Mouse (Mus musculus) lung, adult 2 months (tissue): ENCODE data around the gene Col5a1. TPM values are rescaled to one million over a fixed set of nuclear protein-coding genes. Genes with fewer than 3 reads are reported as not detected.

ENCODE experiments used
- DNase-seq: peaks from one replicate; pipeline ENCODE4 v3.0.0; 2022
- H3K4me1 ChIP-seq: fragments of 200-500 bp; 2 replicates; pipeline ENCODE4 v1.6.1; 2011; ENCODE audit warnings: low read length; ENCODE audit not compliant: control insufficient read depth, insufficient read depth
- H3K4me3 ChIP-seq: fragments of 200-500 bp; replicated peaks from 2 replicates; pipeline ENCODE3; 2011; ENCODE audit warnings: low read depth, mild to moderate bottlenecking, control low read depth, low read length; ENCODE audit errors: extremely low read depth
- CTCF ChIP-seq: fragments of 200-500 bp; IDR thresholded peaks from 2 replicates; pipeline ENCODE4 v1.5.1; 2011; ENCODE audit warnings: mild to moderate bottlenecking, low read length, control low read depth; ENCODE audit not compliant: insufficient read depth
- POLR2A ChIP-seq: fragments of 200-500 bp; IDR thresholded peaks from 2 replicates; pipeline ENCODE4 v1.6.1; 2011; ENCODE audit warnings: low read depth, mild to moderate bottlenecking, control low read depth, low read length, borderline replicate concordance; ENCODE audit errors: extremely low read depth
- WGBS: fragments of 180-500 bp; shearing (Covaris S2); methylation state at CpG from one replicate; pipeline ENCODE4 v1.1.7; 2018; 5-methylcytosine and 5-hydroxymethylcytosine counted together
- polyA plus RNA-seq: library from polyadenylated mRNA; depleted of rRNA; stranded (reverse); fragments of >200 nt; gene quantifications from 2 replicates; pipeline ENCODE4 v1.2.3, GENCODE M21; 2012

Col5a1 gene
- polyA plus RNA-seq, 1 experiment = 18.8 TPM

DNA sequence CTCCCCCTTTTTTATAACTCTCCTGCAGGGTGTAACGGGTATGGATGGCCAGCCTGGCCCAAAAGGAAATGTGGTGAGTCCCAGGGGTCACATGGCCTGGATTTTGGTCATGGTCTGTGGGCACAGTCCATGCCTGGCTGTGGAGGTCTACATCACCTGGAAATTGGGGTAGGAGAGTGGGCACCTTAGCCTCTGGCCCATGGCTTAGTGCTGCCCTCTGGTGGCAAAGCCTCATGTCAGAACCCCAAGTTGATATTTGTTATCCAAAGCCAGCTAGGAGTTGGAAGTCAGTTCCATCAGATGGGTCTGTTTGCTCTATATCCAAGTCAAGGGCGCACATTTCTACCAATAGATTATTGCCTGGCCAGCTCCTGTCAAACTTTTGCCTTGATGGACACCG is 87.6 kb downstream of the Col5a1 start:
- DNase-seq = peak; percentile 69
- 55% methylated on average over 3 of the region's 3 CpGs for WGBS
- H3K4me3 ChIP-seq = no peak overlapping the region
- H3K4me1 ChIP-seq = no peaks in the 10 kb centered on the region
- TF ChIP-seq POLR2A (no peak), CTCF (peak; percentile 79)

DNA sequence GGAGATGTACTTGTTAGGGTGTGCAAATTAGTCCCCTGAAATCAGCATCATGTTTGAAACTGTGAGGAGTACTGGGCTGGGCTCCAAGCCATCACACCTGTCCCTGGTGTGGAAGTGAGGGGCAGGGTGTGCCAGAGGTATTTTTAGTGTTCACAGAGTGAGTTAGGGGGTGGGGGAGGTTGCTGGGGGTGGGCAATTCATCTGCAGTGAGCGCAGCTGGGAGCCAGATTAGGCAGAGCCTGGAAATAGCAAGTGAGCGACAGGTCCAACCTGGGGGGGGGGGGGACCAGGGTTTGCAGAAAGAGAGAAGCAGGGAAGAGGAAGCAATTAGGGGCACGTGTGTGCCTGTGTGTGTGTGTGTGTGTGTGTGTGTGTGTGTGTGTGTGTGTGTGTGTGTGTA is 89.6 kb downstream of the Col5a1 start:
- 60% methylated on average over 2 of the region's 3 CpGs for WGBS
- no peaks in the 10 kb centered on the region for H3K4me1 ChIP-seq
- no peak overlapping the region for H3K4me3 ChIP-seq
- TF ChIP-seq CTCF (no peak), POLR2A (no peak)
- no peak for DNase-seq

DNA sequence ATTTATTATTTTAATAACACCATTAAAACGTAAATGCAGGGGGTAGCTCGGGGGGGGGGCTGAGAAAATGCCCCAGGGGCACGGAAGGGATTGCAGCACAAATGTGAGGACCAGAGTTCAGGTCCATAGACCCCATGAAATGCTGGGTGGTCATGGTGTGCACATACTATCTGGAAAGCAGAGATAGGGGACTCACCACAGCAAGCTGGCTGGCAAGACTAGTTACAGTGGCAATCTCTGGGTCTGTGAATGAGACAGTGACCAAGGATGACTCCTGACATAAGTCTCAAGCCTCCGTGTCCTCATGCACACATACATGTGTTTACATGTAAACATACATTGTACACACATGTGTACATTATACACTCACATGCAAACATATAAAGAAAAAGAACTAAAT is 90.3 kb downstream of the Col5a1 start:
- WGBS = 72% methylated on average over 4 of the region's 4 CpGs

DNA sequence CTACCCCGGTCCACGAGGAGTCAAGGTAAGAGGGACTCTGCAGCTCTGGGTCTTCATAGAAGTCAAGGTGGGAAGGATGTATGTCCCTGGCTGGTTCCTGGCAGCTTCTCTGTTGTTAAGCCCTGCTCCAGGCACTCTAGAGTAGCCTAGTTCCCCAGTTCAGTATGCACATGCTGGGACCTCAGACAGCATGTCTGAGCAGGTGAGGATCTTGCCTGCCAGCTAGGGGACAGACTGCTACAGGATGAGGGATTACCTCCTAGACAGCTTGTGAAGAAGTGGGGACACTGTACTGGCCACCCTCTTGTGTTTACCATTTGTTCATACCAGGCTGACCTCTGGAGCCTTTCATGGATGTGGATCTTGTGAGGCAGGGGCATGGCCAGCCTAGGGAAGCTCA is 94.8 kb downstream of the Col5a1 start:
- DNase-seq = no peak
- no peaks in the 10 kb centered on the region for H3K4me1 ChIP-seq
- TF ChIP-seq POLR2A (no peak), CTCF (no peak)
- 85% methylated on average over 2 of the region's 2 CpGs for WGBS
- H3K4me3 ChIP-seq = no peak overlapping the region

More for the DNA sequence above, 90.3 kb downstream of the Col5a1 start:
- TF ChIP-seq CTCF (no peak), POLR2A (no peak)
- no peak overlapping the region for H3K4me3 ChIP-seq
- H3K4me1 ChIP-seq = no peaks in the 10 kb centered on the region
- no peak for DNase-seq

DNA sequence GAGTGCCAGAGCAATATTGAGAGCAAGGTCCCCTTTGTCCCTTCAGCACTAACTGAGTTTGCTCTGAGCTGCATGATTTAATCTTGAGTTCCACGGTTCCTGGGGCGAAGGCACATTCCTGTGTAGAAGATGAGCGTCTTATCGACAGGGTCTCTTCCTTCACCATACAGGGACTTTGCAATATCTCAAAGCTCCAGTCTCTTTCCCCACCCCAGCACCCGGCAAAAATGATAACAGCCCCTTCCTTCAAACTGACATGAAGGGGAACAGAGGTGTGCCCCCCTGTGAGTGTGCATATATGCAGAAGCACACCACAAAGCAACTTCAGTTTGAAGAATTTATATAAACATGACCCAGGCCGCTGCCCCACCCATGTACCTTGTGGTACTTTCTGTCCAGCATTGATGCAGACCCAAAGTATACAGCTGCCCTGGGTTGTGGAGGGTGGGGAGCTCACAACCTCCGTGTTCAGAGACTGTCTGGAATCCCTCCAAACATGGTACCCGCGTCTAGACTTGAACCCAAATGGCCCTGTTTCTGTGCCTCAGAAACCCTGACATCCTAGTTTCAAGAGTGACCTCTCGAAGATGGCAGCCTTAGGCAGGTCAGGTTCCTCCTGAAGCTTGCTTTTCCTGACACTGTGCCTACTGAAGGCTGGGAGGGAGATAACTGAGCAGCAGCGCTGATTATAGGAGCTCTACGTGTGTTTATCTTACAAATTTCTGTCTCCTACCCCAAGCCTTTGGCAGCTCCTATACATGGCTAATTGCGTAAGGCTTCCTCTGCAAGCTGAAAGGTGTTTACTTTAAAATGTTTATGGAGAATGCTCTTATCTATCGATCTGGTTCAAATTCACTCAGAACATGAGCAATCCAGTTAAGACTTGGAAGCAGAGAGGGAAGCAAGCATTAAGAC is 95.7 kb downstream of the Col5a1 start:
- no peak for DNase-seq
- Histone ChIP-seq H3K4me3 (no peak overlapping the region), H3K4me1 (no peaks in the 10 kb centered on the region)
- TF ChIP-seq CTCF = no peak
- 56% methylated on average over 14 of the region's 14 CpGs for WGBS

DNA sequence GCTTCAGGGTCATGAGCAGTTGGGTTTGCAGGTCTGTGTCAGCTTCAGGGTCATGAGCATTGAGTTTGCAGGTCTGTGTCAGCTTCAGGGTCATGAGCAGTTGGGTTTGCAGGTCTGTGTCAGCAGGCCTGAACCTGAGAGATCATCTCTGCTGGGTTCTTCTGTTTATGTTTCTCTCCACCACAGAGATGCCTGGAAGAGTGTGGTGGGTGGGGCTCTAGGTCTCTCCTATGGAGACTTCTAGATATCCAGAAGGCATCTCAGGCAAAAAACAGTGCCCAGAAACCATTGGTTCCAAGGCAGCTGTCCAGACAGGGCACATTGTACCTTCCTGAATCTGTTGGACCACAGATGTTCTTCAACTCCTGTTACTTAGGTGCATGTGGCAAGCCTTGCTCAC is 96.9 kb downstream of the Col5a1 start:
- TF ChIP-seq CTCF (no peak), POLR2A (no peak)
- Histone ChIP-seq H3K4me3 (no peak overlapping the region), H3K4me1 (no peaks in the 10 kb centered on the region)
- no peak for DNase-seq

DNA sequence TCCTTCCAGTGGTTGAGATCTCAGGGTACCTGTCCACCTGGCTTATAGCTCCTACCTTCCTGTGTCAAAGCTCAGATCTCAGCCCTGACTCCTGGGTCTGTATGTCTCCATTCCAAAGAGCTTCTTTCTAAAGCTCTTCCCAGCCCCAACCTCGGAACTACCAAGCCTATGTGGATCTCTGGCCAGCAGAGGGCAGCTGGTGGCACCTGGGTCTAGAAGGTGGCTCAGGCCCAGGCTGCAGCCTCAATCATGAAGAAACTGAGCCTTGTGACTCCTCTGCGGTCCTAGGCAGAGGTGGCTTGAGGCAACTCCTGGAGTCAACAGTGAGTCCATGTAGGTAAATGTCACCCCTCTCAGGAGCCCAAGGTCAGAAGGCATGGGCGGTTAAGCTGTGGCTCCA is 97.7 kb downstream of the Col5a1 start:
- H3K4me3 ChIP-seq = no peak overlapping the region
- WGBS = 65% methylated on average over 3 of the region's 3 CpGs
- no peaks in the 10 kb centered on the region for H3K4me1 ChIP-seq
- peak; percentile 10 for DNase-seq
- TF ChIP-seq CTCF (peak; percentile 52), POLR2A (no peak)

DNA sequence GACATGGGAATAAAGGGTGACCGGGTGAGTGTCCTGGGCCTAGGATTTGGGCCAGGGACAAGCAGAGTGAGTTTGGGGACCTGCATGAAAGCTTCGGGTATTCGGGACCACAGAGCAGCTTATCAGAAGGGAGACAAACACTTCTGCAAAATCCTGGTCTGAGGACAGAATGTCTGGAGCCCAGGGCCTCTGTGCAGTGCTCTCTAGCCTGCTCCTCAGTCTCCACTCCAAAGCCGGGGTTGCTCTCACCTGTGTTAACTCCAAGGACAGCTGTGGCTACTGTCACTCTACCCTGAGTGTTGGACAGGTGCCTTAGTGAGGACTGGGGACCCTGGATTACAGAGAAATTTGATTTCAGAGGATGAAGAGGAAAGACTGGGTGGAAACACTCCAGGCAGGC is 100.5 kb downstream of the Col5a1 start:
- DNase-seq = no peak
- TF ChIP-seq CTCF (no peak), POLR2A (no peak)
- H3K4me1 ChIP-seq = no peaks in the 10 kb centered on the region
- H3K4me3 ChIP-seq = no peak overlapping the region
- WGBS = 79% methylated on average over 4 of the region's 4 CpGs

DNA sequence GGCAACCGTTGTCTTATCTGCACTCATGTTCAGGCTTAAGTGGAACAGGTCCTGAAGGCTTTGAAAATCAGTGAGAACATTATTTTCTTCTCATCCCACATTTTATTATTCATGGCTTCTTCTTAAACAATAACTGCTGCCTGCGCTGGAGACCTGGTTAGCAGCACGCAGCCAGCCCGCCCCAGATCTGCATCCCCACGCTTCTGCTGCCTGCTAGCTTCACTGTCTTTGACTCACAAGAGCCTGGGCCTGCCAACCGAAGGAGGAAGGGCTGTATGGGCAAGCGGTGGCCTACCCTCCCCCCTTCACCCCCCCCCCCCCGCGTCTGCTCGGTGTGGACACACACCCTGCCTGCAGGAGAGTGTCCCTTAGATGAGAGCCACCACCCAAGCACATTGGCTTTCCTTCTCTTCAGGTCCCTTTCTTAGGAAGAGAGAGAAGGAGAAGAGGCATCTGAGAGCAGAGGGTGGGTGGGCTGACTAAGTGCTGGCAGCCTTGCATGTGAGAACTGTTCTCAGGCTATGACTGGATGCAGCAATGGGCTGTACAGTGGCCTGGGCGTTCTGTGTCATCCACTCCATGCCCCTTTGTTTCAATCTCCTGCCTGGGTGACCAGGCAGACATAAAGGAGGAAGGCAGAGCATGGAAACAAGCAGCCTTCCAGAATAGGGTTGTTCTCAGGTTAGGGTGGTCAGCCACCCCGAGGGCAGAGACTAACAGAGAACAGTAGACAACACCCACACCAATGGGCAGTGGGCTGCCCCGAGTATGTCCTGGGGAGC is 104.4 kb downstream of the Col5a1 start:
- Histone ChIP-seq H3K4me3 (no peak overlapping the region), H3K4me1 (no peaks in the 10 kb centered on the region)
- TF ChIP-seq POLR2A (no peak), CTCF (no peak)
- no peak for DNase-seq
- 72% methylated on average over 13 of the region's 13 CpGs for WGBS
